Mouse (Mus musculus) myocyte (in vitro differentiated cells): Measurements from ENCODE around the gene Sptssa. TPM values are rescaled to one million over a fixed set of nuclear protein-coding genes. Genes with fewer than 3 reads are reported as not detected.

Experiments used
- H3K27me3 ChIP-seq: one replicate; pipeline ENCODE4 v1.6.1; 2011; ENCODE audit not compliant: control insufficient read depth, insufficient read depth, insufficient read length
- H3K36me3 ChIP-seq: one replicate; pipeline ENCODE4 v1.6.1; 2011; ENCODE audit not compliant: control insufficient read depth, insufficient read depth
- H3K4me2 ChIP-seq: one replicate; pipeline ENCODE4 v1.6.1; 2011; ENCODE audit warnings: low read depth, control low read depth
- H3K4me3 ChIP-seq: one replicate; pipeline ENCODE4 v1.5.1; 2011; ENCODE audit warnings: mild to moderate bottlenecking, control low read depth, moderate library complexity
- H3K79me2 ChIP-seq: one replicate; pipeline ENCODE4 v1.6.1; 2011; ENCODE audit not compliant: control insufficient read depth, insufficient read depth
- H3ac ChIP-seq: one replicate; pipeline ENCODE4 v1.6.1; 2011; ENCODE audit not compliant: control insufficient read depth, insufficient read length
- CEBPB ChIP-seq: IDR thresholded peaks from 2 replicates; pipeline ENCODE4 v1.6.1; 2011; ENCODE audit warnings: mild to moderate bottlenecking, moderate library complexity; ENCODE audit not compliant: poor library complexity, insufficient read depth, severe bottlenecking
- E2F4 ChIP-seq: IDR thresholded peaks from one replicate; pipeline ENCODE4 v1.6.1; 2011; ENCODE audit warnings: mild to moderate bottlenecking, control low read depth, moderate library complexity; ENCODE audit not compliant: insufficient read depth
- MAX ChIP-seq: IDR thresholded peaks from one replicate; pipeline ENCODE4 v1.6.1; 2011; ENCODE audit warnings: low read depth, mild to moderate bottlenecking, control low read depth
- MYOD1 ChIP-seq, 3 experiments: IDR thresholded peaks; one replicate each; pipeline ENCODE4 v1.6.1; 2011; ENCODE audit warnings: control low read depth in 2 of 3, low read depth in 2 of 3, mild to moderate bottlenecking in 2 of 3, moderate library complexity in 1 of 3; ENCODE audit not compliant: insufficient read length in 2 of 3, control insufficient read depth in 1 of 3
- MYOG ChIP-seq, 3 experiments: IDR thresholded peaks; one replicate each; pipeline ENCODE4 v1.6.1; 2011; ENCODE audit warnings: control low read depth in 2 of 3, low read depth in 2 of 3, mild to moderate bottlenecking in 2 of 3; ENCODE audit not compliant: insufficient read length in 2 of 3, control insufficient read depth in 1 of 3, insufficient read depth in 1 of 3
- POLR2A ChIP-seq: IDR thresholded peaks from one replicate; pipeline ENCODE4 v1.6.1; 2011; ENCODE audit warnings: low read depth, mild to moderate bottlenecking, control low read depth, moderate library complexity; ENCODE audit not compliant: insufficient read length
- POLR2AphosphoS2 ChIP-seq: IDR thresholded peaks from one replicate; pipeline ENCODE4 v1.6.1; 2011; ENCODE audit warnings: low read depth, control low read depth; ENCODE audit not compliant: insufficient read length
- REST ChIP-seq: IDR thresholded peaks from one replicate; pipeline ENCODE4 v1.6.1; 2011; ENCODE audit warnings: mild to moderate bottlenecking, control low read depth, moderate library complexity; ENCODE audit not compliant: insufficient read depth, insufficient read length
- SRF ChIP-seq: IDR thresholded peaks from one replicate; pipeline ENCODE4 v1.6.1; 2011; ENCODE audit warnings: low read depth; ENCODE audit not compliant: control insufficient read depth, insufficient read length
- TCF12 ChIP-seq: IDR thresholded peaks from one replicate; pipeline ENCODE4 v1.6.1; 2011; ENCODE audit warnings: mild to moderate bottlenecking, control low read depth; ENCODE audit not compliant: poor library complexity, insufficient read depth, severe bottlenecking
- TCF3 ChIP-seq: IDR thresholded peaks from one replicate; pipeline ENCODE4 v1.6.1; 2011; ENCODE audit warnings: low read depth, control low read depth; ENCODE audit not compliant: insufficient read length
- USF1 ChIP-seq: IDR thresholded peaks from one replicate; pipeline ENCODE4 v1.6.1; 2011; ENCODE audit warnings: low read depth, mild to moderate bottlenecking, control low read depth, moderate library complexity
- polyA plus RNA-seq: library from polyadenylated mRNA; unstranded; fragments of >200 nt; fragmentation: generic; extraction: Trizol; gene quantifications from one replicate; pipeline ENCODE4 v1.2.1, GENCODE M21; 2012; ENCODE audit warnings: missing spikeins

Sptssa gene
- polyA plus RNA-seq, 1 experiment: 27.1 TPM

- Histone ChIP-seq H3K4me2 (peak overlapping the region; percentile 60), H3K4me3 (peak overlapping the region; percentile 65), H3K36me3 (no peaks in the 10 kb centered on the region), H3ac (peak overlapping the region; percentile 32), H3K27me3 (no peaks in the 10 kb centered on the region), H3K79me2 (peaks cover 38% of the 10 kb centered on the region)
- TF ChIP-seq E2F4 (no peak), REST (no peak), USF1 (no peak), TCF12 (no peak), MYOG (IDR thresholded peaks at IDR 0.05; ENCODE audit: control insufficient read depth in 1 of 3, insufficient read depth in 1 of 3, insufficient read length in 2 of 3, low read depth in 2 of 3) (no peak), MAX (no peak), MYOD1 (IDR thresholded peaks at IDR 0.05; ENCODE audit: control insufficient read depth in 1 of 3, insufficient read length in 2 of 3, low read depth in 2 of 3) (no peak), SRF (no peak), POLR2AphosphoS2 (no peak), POLR2A (no peak), TCF3 (no peak), CEBPB (no peak)
Observed at GRCm38 (mm10) chr12:54655292-54656038, 908 bp downstream of the Sptssa start.

DNA sequence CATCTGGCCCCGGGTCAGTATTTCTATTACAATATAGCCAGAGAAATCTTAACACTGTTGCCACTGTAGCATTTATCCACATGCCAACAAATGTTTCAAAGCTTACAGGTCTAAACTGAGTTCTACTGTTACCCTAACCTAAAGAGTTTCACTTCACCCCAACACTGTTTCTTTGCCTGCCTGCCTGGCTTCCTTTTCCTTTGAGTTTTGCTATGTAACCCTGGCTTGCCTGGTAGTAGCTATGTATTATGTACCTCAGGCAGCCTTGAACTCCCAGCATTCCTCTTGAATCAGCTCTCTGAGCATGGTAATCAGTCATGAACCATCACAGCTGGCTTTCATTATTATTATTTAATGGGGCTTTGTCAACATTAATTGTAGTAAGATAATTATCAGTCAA lies 1.6 kb downstream of the Sptssa start:
- H3K4me3 ChIP-seq: peak overlapping the region; percentile 65
- TF ChIP-seq TCF12 (no peak), POLR2A (no peak), E2F4 (no peak), POLR2AphosphoS2 (no peak), MYOG (IDR thresholded peaks at IDR 0.05; ENCODE audit: control insufficient read depth in 1 of 3, insufficient read depth in 1 of 3, insufficient read length in 2 of 3, low read depth in 2 of 3) (no peak)
- peaks cover 38% of the 10 kb centered on the region for H3K79me2 ChIP-seq
- H3K4me2 ChIP-seq: peak overlapping the region; percentile 60
- H3ac ChIP-seq: no peak overlapping the region
- no peaks in the 10 kb centered on the region for H3K36me3 ChIP-seq
- H3K27me3 ChIP-seq: no peaks in the 10 kb centered on the region

GRCm38 (mm10) chr12:54654141-54654540 lies 2.2 kb downstream of the Sptssa start:
- H3K79me2 ChIP-seq: peaks cover 38% of the 10 kb centered on the region
- H3ac ChIP-seq: no peak overlapping the region
- no peak for TF ChIP-seq MAX
- no peak for TF ChIP-seq MYOG (IDR thresholded peaks at IDR 0.05; ENCODE audit: control insufficient read depth in 1 of 3, insufficient read depth in 1 of 3, insufficient read length in 2 of 3, low read depth in 2 of 3)
- no peak for TF ChIP-seq USF1
- no peak for TF ChIP-seq POLR2A
- no peak for TF ChIP-seq TCF12
- no peak for TF ChIP-seq MYOD1 (IDR thresholded peaks at IDR 0.05; ENCODE audit: control insufficient read depth in 1 of 3, insufficient read length in 2 of 3, low read depth in 2 of 3)
- no peak for TF ChIP-seq CEBPB
- no peak for TF ChIP-seq E2F4
- no peak for TF ChIP-seq REST
- no peak for TF ChIP-seq POLR2AphosphoS2
- TF ChIP-seq SRF: no peak
- no peak for TF ChIP-seq TCF3
- no peaks in the 10 kb centered on the region for H3K27me3 ChIP-seq
- H3K4me2 ChIP-seq: peak overlapping the region; percentile 60
- H3K36me3 ChIP-seq: no peaks in the 10 kb centered on the region
- H3K4me3 ChIP-seq: no peak overlapping the region

DNA sequence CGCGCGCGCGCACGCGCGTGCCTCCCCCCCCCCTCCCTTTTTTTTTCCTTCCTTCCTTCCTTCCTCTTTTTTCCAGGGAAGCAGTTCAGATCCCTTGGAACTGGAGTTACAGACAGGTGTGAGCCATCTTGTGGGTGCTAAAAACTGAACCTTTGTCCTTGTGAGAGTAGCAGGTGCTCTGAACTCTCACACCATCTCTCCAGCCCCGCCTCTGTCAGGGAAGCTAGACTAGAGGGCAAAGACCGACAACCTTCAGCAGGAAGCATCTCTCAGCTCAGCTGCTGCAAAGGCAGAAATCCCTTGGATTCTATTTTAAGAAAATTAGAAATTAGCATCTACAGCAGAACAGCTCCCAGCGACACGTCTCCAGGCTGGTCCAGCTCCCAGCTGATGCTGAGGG lies 4.0 kb downstream of the Sptssa start:
- H3K27me3 ChIP-seq: no peaks in the 10 kb centered on the region
- peaks cover 42% of the 10 kb centered on the region for H3K79me2 ChIP-seq
- TF ChIP-seq POLR2AphosphoS2: no peak
- no peak for TF ChIP-seq E2F4
- TF ChIP-seq REST: no peak
- no peak for TF ChIP-seq USF1
- TF ChIP-seq MAX: no peak
- TF ChIP-seq POLR2A: no peak
- TF ChIP-seq CEBPB: no peak
- TF ChIP-seq SRF: no peak
- TF ChIP-seq MYOG (IDR thresholded peaks at IDR 0.05; ENCODE audit: control insufficient read depth in 1 of 3, insufficient read depth in 1 of 3, insufficient read length in 2 of 3, low read depth in 2 of 3): no peak
- TF ChIP-seq TCF3: no peak
- no peak for TF ChIP-seq TCF12
- TF ChIP-seq MYOD1 (IDR thresholded peaks at IDR 0.05; ENCODE audit: control insufficient read depth in 1 of 3, insufficient read length in 2 of 3, low read depth in 2 of 3): no peak
- no peak overlapping the region for H3K4me2 ChIP-seq
- no peak overlapping the region for H3K4me3 ChIP-seq
- no peak overlapping the region for H3ac ChIP-seq
- no peaks in the 10 kb centered on the region for H3K36me3 ChIP-seq

GRCm38 (mm10) chr12:54651820-54652219 lies 4.6 kb downstream of the Sptssa start:
- peaks cover 42% of the 10 kb centered on the region for H3K79me2 ChIP-seq
- H3K4me3 ChIP-seq: no peak overlapping the region
- H3ac ChIP-seq: no peak overlapping the region
- TF ChIP-seq SRF (no peak), REST (no peak), USF1 (no peak), E2F4 (no peak), MAX (no peak), TCF3 (no peak), TCF12 (no peak), POLR2A (no peak), POLR2AphosphoS2 (no peak), MYOG (IDR thresholded peaks at IDR 0.05; ENCODE audit: control insufficient read depth in 1 of 3, insufficient read depth in 1 of 3, insufficient read length in 2 of 3, low read depth in 2 of 3) (no peak), CEBPB (no peak), MYOD1 (IDR thresholded peaks at IDR 0.05; ENCODE audit: control insufficient read depth in 1 of 3, insufficient read length in 2 of 3, low read depth in 2 of 3) (no peak)
- no peak overlapping the region for H3K4me2 ChIP-seq
- H3K27me3 ChIP-seq: no peaks in the 10 kb centered on the region
- H3K36me3 ChIP-seq: no peaks in the 10 kb centered on the region
